Mouse (Mus musculus): Measurements from ENCODE around the gene Skida1. TPM values are rescaled to one million over a fixed set of nuclear protein-coding genes. Genes with fewer than 3 reads are reported as not detected.

The Skida1 gene
- polyA plus RNA-seq, 1 experiment from 2014 or later, result 9.4 TPM

GRCm38 (mm10) chr2:18052581-18052980 lies 3.7 kb upstream of the Skida1 start:
- H3K4me3 ChIP-seq, result no peak overlapping the region
- 76% methylated on average over 3 of the region's 3 CpGs for WGBS
- DNase-seq (ENCODE audit: low spot score), result no peak

GRCm38 (mm10) chr2:18051831-18052170 lies 3.0 kb upstream of the Skida1 start:
- no peaks in the 10 kb centered on the region for H3K9me3 ChIP-seq
- no peak for DNase-seq (ENCODE audit: low spot score)
- no peaks in the 10 kb centered on the region for H3K36me3 ChIP-seq
- WGBS, result 67% methylated on average over 3 of the region's 3 CpGs
- H3K27ac ChIP-seq, result peak overlapping the region; percentile 100; the same call in 1 of the 2 replicates
- H3K4me1 ChIP-seq, result peaks cover 30% of the 10 kb centered on the region
- no peaks in the 10 kb centered on the region for H3K27me3 ChIP-seq (ENCODE audit: insufficient read depth, poor library complexity, severe bottlenecking)
- 0 out of 2 replicates have a peak overlapping the region, but pooled peaks have one; percentile 98 for H3K4me3 ChIP-seq

More at GRCm38 (mm10) chr2:18052581-18052980, 3.7 kb upstream of the Skida1 start:
- peaks cover 30% of the 10 kb centered on the region for H3K4me1 ChIP-seq
- no peaks in the 10 kb centered on the region for H3K36me3 ChIP-seq
- H3K27ac ChIP-seq, result peak overlapping the region; percentile 6; the same call in 1 of the 2 replicates
- no peaks in the 10 kb centered on the region for H3K27me3 ChIP-seq (ENCODE audit: insufficient read depth, poor library complexity, severe bottlenecking)
- H3K9me3 ChIP-seq, result no peaks in the 10 kb centered on the region

GRCm38 (mm10) chr2:18051026-18051830 lies 2.4 kb upstream of the Skida1 start:
- 30% methylated on average over 11 of the region's 11 CpGs for WGBS
- Histone ChIP-seq H3K27me3 (ENCODE audit: insufficient read depth, poor library complexity, severe bottlenecking) (no peaks in the 10 kb centered on the region), H3K36me3 (no peaks in the 10 kb centered on the region), H3K27ac (peak overlapping the region; percentile 100), H3K4me3 (peak overlapping the region; percentile 98), H3K4me1 (peaks cover 30% of the 10 kb centered on the region), H3K9me3 (no peaks in the 10 kb centered on the region)
- no peak for DNase-seq (ENCODE audit: low spot score)

GRCm38 (mm10) chr2:18050541-18050985 lies 1.7 kb upstream of the Skida1 start:
- Histone ChIP-seq H3K27me3 (ENCODE audit: insufficient read depth, poor library complexity, severe bottlenecking) (no peaks in the 10 kb centered on the region), H3K9me3 (no peaks in the 10 kb centered on the region), H3K36me3 (no peaks in the 10 kb centered on the region), H3K4me3 (peak overlapping the region; percentile 98), H3K27ac (peak overlapping the region; percentile 100), H3K4me1 (peaks cover 30% of the 10 kb centered on the region)
- 8% methylated on average over 10 of the region's 10 CpGs for WGBS
- DNase-seq (ENCODE audit: low spot score), result no peak

GRCm38 (mm10) chr2:18050018-18050417 lies 1.2 kb upstream of the Skida1 start:
- Histone ChIP-seq H3K27me3 (ENCODE audit: insufficient read depth, poor library complexity, severe bottlenecking) (no peaks in the 10 kb centered on the region), H3K9me3 (no peaks in the 10 kb centered on the region), H3K4me3 (peak overlapping the region; percentile 98), H3K36me3 (no peaks in the 10 kb centered on the region), H3K4me1 (peaks cover 30% of the 10 kb centered on the region), H3K27ac (peak overlapping the region; percentile 100)
- no peak for DNase-seq (ENCODE audit: low spot score)
- 8% methylated on average over 2 of the region's 2 CpGs for WGBS

GRCm38 (mm10) chr2:18049279-18049821 lies 499 bp upstream of the Skida1 start:
- Histone ChIP-seq H3K4me3 (peak overlapping the region; percentile 98), H3K27ac (peak overlapping the region; percentile 100), H3K9me3 (no peaks in the 10 kb centered on the region), H3K4me1 (peaks cover 30% of the 10 kb centered on the region), H3K36me3 (no peaks in the 10 kb centered on the region), H3K27me3 (ENCODE audit: insufficient read depth, poor library complexity, severe bottlenecking) (no peaks in the 10 kb centered on the region)
- DNase-seq (ENCODE audit: low spot score), result peak; percentile 81
- 5% methylated on average over 11 of the region's 11 CpGs for WGBS

- WGBS, result under 1% methylated on average over 70 of the region's 70 CpGs
- H3K36me3 ChIP-seq, result no peaks in the 10 kb centered on the region
- H3K27me3 ChIP-seq (ENCODE audit: insufficient read depth, poor library complexity, severe bottlenecking), result no peaks in the 10 kb centered on the region
- H3K27ac ChIP-seq, result peak overlapping the region; percentile 100
- peaks cover 29% of the 10 kb centered on the region for H3K4me1 ChIP-seq
- peak; percentile 87 for DNase-seq (ENCODE audit: low spot score)
- no peaks in the 10 kb centered on the region for H3K9me3 ChIP-seq
- H3K4me3 ChIP-seq, result peak overlapping the region; percentile 98
Measured at GRCm38 (mm10) chr2:18047646-18048452, 1.0 kb downstream of the Skida1 start.

GRCm38 (mm10) chr2:18046758-18047645 lies 1.8 kb downstream of the Skida1 start:
- peak; percentile 86 for DNase-seq (ENCODE audit: low spot score)
- H3K4me1 ChIP-seq, result peaks cover 35% of the 10 kb centered on the region
- H3K27me3 ChIP-seq (ENCODE audit: insufficient read depth, poor library complexity, severe bottlenecking), result no peaks in the 10 kb centered on the region
- H3K9me3 ChIP-seq, result no peaks in the 10 kb centered on the region
- WGBS, result under 1% methylated on average over 64 of the region's 64 CpGs
- H3K4me3 ChIP-seq, result peak overlapping the region; percentile 98
- H3K36me3 ChIP-seq, result no peaks in the 10 kb centered on the region
- H3K27ac ChIP-seq, result peak overlapping the region; percentile 100

GRCm38 (mm10) chr2:18046186-18046585 lies 2.7 kb downstream of the Skida1 start:
- Histone ChIP-seq H3K9me3 (no peaks in the 10 kb centered on the region), H3K27ac (peak overlapping the region; percentile 100), H3K4me1 (peaks cover 36% of the 10 kb centered on the region), H3K27me3 (ENCODE audit: insufficient read depth, poor library complexity, severe bottlenecking) (no peaks in the 10 kb centered on the region), H3K4me3 (peak overlapping the region; percentile 98), H3K36me3 (no peaks in the 10 kb centered on the region)
- DNase-seq (ENCODE audit: low spot score), result no peak
- WGBS, result 0% methylated on average over 4 of the region's 4 CpGs

- Histone ChIP-seq H3K9me3 (no peaks in the 10 kb centered on the region), H3K4me3 (peak overlapping the region; percentile 98), H3K27me3 (ENCODE audit: insufficient read depth, poor library complexity, severe bottlenecking) (no peaks in the 10 kb centered on the region), H3K27ac (peak overlapping the region; percentile 100), H3K4me1 (peaks cover 38% of the 10 kb centered on the region), H3K36me3 (no peaks in the 10 kb centered on the region)
- WGBS, result 17% methylated on average over 6 of the region's 6 CpGs
- no peak for DNase-seq (ENCODE audit: low spot score)
Measured at GRCm38 (mm10) chr2:18045781-18046181, 3.1 kb downstream of the Skida1 start.

- 11% methylated on average over 7 of the region's 7 CpGs for WGBS
- peak overlapping the region; percentile 98 for H3K4me3 ChIP-seq
- H3K27ac ChIP-seq, result peak overlapping the region; percentile 100
- no peaks in the 10 kb centered on the region for H3K36me3 ChIP-seq
- no peak for DNase-seq (ENCODE audit: low spot score)
- H3K4me1 ChIP-seq, result peaks cover 43% of the 10 kb centered on the region
- no peaks in the 10 kb centered on the region for H3K9me3 ChIP-seq
- no peaks in the 10 kb centered on the region for H3K27me3 ChIP-seq (ENCODE audit: insufficient read depth, poor library complexity, severe bottlenecking)
Measured at GRCm38 (mm10) chr2:18045143-18045780, 3.6 kb downstream of the Skida1 start.
